Mouse (Mus musculus) hindbrain, embryonic 10.5 days (tissue): Measurements from ENCODE around the gene Gm3411. TPM values are rescaled to one million over a fixed set of nuclear protein-coding genes. Genes with fewer than 3 reads are reported as not detected.
"Not testable (repeated sequence)": the region's sequence is repeated elsewhere in the genome, so short reads cannot be mapped to it uniquely, and the experiment has no call there.

Source experiments
- DNase-seq: peaks from one replicate; pipeline ENCODE4 v3.0.0-alpha.2; 2017; ENCODE audit warnings: low spot score
- H3K27ac ChIP-seq: fragments of 300-500 bp; sonication (generic); 2 replicates; pipeline ENCODE4 v1.5.1; 2016; ENCODE audit warnings: mild to moderate bottlenecking, moderate library complexity
- H3K27me3 ChIP-seq: fragments of 300-500 bp; sonication (generic); 2 replicates; pipeline ENCODE4 v1.6.1; 2016; ENCODE audit warnings: mild to moderate bottlenecking; ENCODE audit not compliant: poor library complexity, insufficient read depth, severe bottlenecking
- H3K36me3 ChIP-seq: fragments of 300-500 bp; sonication (generic); 2 replicates; pipeline ENCODE4 v1.6.1; 2016; ENCODE audit warnings: mild to moderate bottlenecking, moderate library complexity
- H3K4me1 ChIP-seq: fragments of 300-500 bp; sonication (generic); replicated peaks from 2 replicates; pipeline ENCODE4 v1.6.1; 2016; ENCODE audit warnings: mild to moderate bottlenecking
- H3K4me3 ChIP-seq: fragments of 300-500 bp; sonication (generic); 2 replicates; pipeline ENCODE4 v1.5.1; 2016; ENCODE audit warnings: mild to moderate bottlenecking, moderate library complexity
- H3K9me3 ChIP-seq: fragments of 300-500 bp; sonication (generic); 2 replicates; pipeline ENCODE4 v1.6.1; 2016; ENCODE audit warnings: mild to moderate bottlenecking, moderate library complexity
- WGBS: fragments of 180-500 bp; shearing (Covaris S2); methylation state at CpG from one replicate; pipeline ENCODE4 v1.1.7; 2016; 5-methylcytosine and 5-hydroxymethylcytosine counted together
- polyA plus RNA-seq: library from polyadenylated mRNA; unstranded; fragments of >200 nt; fragmentation: Nextera tagmentation; extraction: Ambion mirVana; gene quantifications from 2 replicates; pipeline ENCODE4 v1.2.1, GENCODE M21; 2016

Gene Gm3411
- 1.2 and 2.0 TPM in 2 replicates for polyA plus RNA-seq

DNA sequence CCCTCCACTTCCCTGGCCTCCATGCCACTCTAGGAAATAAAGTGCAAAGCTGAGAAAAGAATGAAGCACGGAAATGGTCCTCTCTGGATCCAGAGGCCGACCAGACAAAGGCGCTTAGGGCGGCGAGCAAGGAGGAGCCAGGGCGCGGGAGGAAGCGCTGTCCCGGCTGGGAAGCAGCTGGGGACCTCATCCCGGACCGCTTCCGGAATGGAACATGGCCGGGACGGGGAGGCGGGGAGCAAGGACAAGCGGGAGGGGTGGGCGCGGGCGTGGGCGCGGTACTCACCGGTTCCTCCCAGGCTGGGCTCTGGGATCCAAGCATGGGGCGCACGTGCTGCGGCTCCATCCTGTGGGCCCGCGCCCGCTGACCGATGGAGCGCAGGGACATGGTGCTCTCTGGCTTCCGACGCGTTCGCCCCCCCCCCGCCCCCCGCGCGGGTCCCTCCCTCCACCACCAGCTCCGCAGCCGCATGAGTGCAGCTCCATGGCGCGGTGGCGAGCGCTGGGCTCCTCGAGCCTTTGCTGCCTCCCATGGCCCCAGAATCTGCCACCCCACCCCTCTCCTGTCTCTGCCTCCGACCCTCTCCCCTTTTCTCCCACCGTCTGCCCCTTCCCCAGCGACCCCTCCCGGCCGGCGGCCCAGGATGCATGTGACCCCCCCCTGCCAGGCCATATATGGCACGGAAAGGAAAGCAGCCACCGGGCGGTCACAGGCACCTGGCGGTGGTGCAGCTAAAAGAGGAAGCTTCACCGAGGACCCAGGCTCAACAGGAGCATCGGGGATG, at the start of gene Gm3411:
Gene Gm3411, minus strand, starts transcription at position 320 of the 785 bp plus-strand sequence.
- H3K4me3 ChIP-seq = peak within 1 kb of the TSS; percentile 58
- H3K4me1 ChIP-seq, H3K9me3 ChIP-seq, H3K27me3 ChIP-seq, H3K36me3 ChIP-seq: not testable (repeated sequence)
- 1% methylated on average over 53 of the region's 57 CpGs for WGBS
- DNase-seq = peak; percentile 56
- H3K27ac ChIP-seq = peak within 1 kb of the TSS; percentile 84

DNA sequence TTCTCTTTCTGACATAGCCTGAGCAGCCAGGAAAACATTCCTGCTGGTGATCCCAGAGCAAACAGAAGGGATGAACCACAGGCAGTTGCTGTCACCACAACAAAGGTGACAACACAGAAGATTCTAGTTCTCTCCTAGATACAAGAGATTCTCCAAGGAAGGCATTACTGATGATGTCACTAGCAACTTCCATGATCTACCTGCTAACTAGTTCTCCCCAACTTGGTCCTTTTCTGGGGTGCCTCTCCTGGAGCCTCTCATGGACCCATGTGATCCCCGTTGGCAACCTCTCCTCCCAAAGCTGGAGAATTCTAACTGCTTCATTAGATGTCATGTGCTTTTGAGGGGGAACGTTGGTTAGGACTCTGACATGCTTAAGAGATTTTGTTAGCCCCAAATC, 17.7 kb upstream of the Gm3411 start, which contains the start of gene Gm21103:
Gene Gm21103, minus strand, starts transcription at position 101 of the 400 bp plus-strand sequence.
- not testable (repeated sequence) for H3K36me3 ChIP-seq, H3K4me1 ChIP-seq, H3K27me3 ChIP-seq, H3K4me3 ChIP-seq, H3K27ac ChIP-seq, DNase-seq, H3K9me3 ChIP-seq
- 92% methylated on average over 2 of the region's 2 CpGs for WGBS

DNA sequence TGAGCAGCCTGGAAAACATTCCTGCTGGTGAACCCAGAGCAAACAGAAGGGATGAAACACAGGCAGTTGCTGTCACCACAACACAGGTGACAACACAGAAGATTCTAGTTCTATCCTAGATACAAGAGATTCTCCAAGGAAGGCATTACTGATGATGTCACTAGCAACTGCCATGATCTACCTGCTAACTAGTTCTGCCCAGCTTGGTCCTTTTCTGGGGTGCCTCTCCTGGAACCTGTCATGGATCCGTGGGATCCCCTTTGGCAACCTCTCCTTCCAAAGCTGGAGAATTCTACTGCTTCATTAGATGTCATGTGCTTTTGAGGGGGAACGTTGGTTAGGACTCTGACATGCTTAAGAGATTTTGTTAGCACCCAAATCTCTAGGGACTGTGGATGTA, 67.9 kb downstream of the Gm3411 start, which contains the start of gene Gm21560:
Gene Gm21560, minus strand, starts transcription at position 101 of the 400 bp plus-strand sequence.
- H3K27me3 ChIP-seq, H3K9me3 ChIP-seq, H3K4me3 ChIP-seq, DNase-seq, H3K36me3 ChIP-seq, H3K27ac ChIP-seq, H3K4me1 ChIP-seq: not testable (repeated sequence)
- WGBS = 69% methylated on average over 2 of the region's 2 CpGs

Other genes with a start within 250 kb of the Gm3411 start
- gene Gm6337, start 229.0 kb downstream of the Gm3411 start, polyA plus RNA-seq = not detected in 2 replicates
- 0.38 and 0.96 TPM in 2 replicates for gene Gm8206, start 193.3 kb downstream of the Gm3411 start, polyA plus RNA-seq
- 1.6 and 2.2 TPM in 2 replicates for gene Gm3468, start 178.6 kb downstream of the Gm3411 start, polyA plus RNA-seq
- not detected in 2 replicates for gene Gm3476, start 161.4 kb downstream of the Gm3411 start, polyA plus RNA-seq
- not detected in 2 replicates for gene Gm21560, start 68.0 kb downstream of the Gm3411 start, polyA plus RNA-seq
- gene Gm21103, start 17.6 kb upstream of the Gm3411 start, polyA plus RNA-seq = not detected in 2 replicates
- gene Gm3618, start 56.4 kb upstream of the Gm3411 start, polyA plus RNA-seq = not detected in 2 replicates
- gene Gm16440, start 103.1 kb upstream of the Gm3411 start, polyA plus RNA-seq = not detected in 2 replicates
- gene Gm3591, start 125.2 kb upstream of the Gm3411 start, polyA plus RNA-seq = 0.68 and 0.83 TPM in 2 replicates
- gene Gm3594, start 157.4 kb upstream of the Gm3411 start, polyA plus RNA-seq = not detected in 2 replicates